Mouse (Mus musculus) urinary bladder, adult 2 months (tissue): ENCODE results near the gene Stum. TPM values are rescaled to one million over a fixed set of nuclear protein-coding genes. Genes with fewer than 3 reads are reported as not detected.

Experiments
- DNase-seq: peaks from one replicate; pipeline ENCODE4 v3.0.0; 2022; ENCODE audit warnings: low spot score
- polyA plus RNA-seq: library from polyadenylated mRNA; depleted of rRNA; stranded (reverse); fragments of >200 nt; gene quantifications from 2 replicates; pipeline ENCODE4 v1.2.3, GENCODE M21; 2012

The Stum gene
- polyA plus RNA-seq, 1 experiment: 71.6 TPM

- no peak for DNase-seq
Observed at GRCm38 (mm10) chr1:180429819-180430218, 53.5 kb downstream of the Stum start.

- DNase-seq: no peak
Observed at GRCm38 (mm10) chr1:180428871-180429270, 54.4 kb downstream of the Stum start.

GRCm38 (mm10) chr1:180428101-180428712, 55.1 kb downstream of the Stum start:
- no peak for DNase-seq

- no peak for DNase-seq
Observed at GRCm38 (mm10) chr1:180427685-180428084, 55.6 kb downstream of the Stum start.

GRCm38 (mm10) chr1:180426405-180426804, 56.9 kb downstream of the Stum start:
- DNase-seq: no peak

- no peak for DNase-seq
Observed at GRCm38 (mm10) chr1:180423931-180424330, 59.4 kb downstream of the Stum start.

GRCm38 (mm10) chr1:180423008-180423639, 60.2 kb downstream of the Stum start:
- no peak for DNase-seq

GRCm38 (mm10) chr1:180422076-180422828, 61.1 kb downstream of the Stum start:
- peak; percentile 51 for DNase-seq

GRCm38 (mm10) chr1:180421165-180421909, 62.0 kb downstream of the Stum start:
- no peak for DNase-seq

GRCm38 (mm10) chr1:180420496-180421164, 62.7 kb downstream of the Stum start:
- DNase-seq: no peak

- no peak for DNase-seq
Observed at GRCm38 (mm10) chr1:180419059-180419458, 64.2 kb downstream of the Stum start.

- DNase-seq: no peak
Observed at GRCm38 (mm10) chr1:180417118-180417517, 66.2 kb downstream of the Stum start.

- DNase-seq: no peak
Observed at GRCm38 (mm10) chr1:180415836-180416235, 67.5 kb downstream of the Stum start.

GRCm38 (mm10) chr1:180415064-180415463, 68.2 kb downstream of the Stum start:
- DNase-seq: no peak

- no peak for DNase-seq
Observed at GRCm38 (mm10) chr1:180410306-180410705, 73.0 kb downstream of the Stum start.

- DNase-seq: no peak
Observed at GRCm38 (mm10) chr1:180409771-180410170, 73.5 kb downstream of the Stum start.

GRCm38 (mm10) chr1:180408832-180409231, 74.5 kb downstream of the Stum start:
- no peak for DNase-seq

- DNase-seq: no peak
Observed at GRCm38 (mm10) chr1:180407727-180408719, 75.3 kb downstream of the Stum start.

GRCm38 (mm10) chr1:180407171-180407671, 76.1 kb downstream of the Stum start:
- peak; percentile 55 for DNase-seq
